Mouse (Mus musculus) liver, postnatal 0 days (tissue): Measurements from ENCODE around the gene Epn3.

Source experiments
- CTCF ChIP-seq: sonication (generic); IDR thresholded peaks from 2 replicates; pipeline ENCODE4 v1.5.1; 2016; ENCODE audit warnings: antibody characterized with exemption, low read depth
- EP300 ChIP-seq: IDR thresholded peaks from 2 replicates; pipeline ENCODE4 v1.6.1; 2016; ENCODE audit warnings: antibody characterized with exemption, low read depth, mild to moderate bottlenecking

- TF ChIP-seq EP300 (no peak), CTCF (no peak)
These were observed 49.9 kb downstream of the Epn3 start for GRCm38 (mm10) chr11:94449886-94450285.
